Mouse (Mus musculus): Measurements from ENCODE around the gene Adcyap1r1.

Gene Adcyap1r1

DNA sequence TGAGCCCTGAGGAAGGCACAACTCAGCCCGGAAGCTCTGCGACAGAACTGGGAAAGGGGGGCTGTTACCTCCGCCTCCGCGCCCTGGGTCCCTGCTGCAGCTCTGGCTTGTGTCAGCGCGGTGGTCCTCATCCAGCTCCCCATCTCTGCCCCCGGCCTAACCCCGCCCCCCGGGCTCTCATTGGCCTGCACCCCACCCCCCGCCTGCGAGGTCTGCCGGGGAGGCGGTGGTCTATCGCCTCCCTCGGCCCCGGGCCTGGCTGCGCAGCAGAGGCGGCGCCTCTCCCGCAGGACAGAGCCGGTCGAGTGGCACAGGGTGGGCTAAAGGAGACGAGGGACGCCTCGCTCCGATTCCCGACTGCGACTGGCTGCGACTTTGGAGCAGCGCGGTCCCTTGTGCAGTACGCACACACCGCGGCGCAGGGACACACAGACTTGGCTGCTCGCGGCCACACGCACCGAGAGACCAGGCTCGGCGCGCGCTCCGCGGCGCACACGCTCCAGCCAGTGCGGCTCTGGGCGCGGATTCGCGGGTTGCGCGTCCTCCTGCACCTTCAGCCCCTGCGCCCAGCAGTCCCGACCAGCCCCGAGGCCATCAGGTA lies at the start of gene Adcyap1r1:
TSS of gene Adcyap1r1 (plus strand) at position 208 of the 601 bp plus-strand sequence.
- no peak for DNase-seq (ENCODE audit: low spot score)

GRCm38 (mm10) chr6:55402041-55402776 lies 49.6 kb upstream of the Adcyap1r1 start:
- DNase-seq (ENCODE audit: low spot score), result no peak

DNA sequence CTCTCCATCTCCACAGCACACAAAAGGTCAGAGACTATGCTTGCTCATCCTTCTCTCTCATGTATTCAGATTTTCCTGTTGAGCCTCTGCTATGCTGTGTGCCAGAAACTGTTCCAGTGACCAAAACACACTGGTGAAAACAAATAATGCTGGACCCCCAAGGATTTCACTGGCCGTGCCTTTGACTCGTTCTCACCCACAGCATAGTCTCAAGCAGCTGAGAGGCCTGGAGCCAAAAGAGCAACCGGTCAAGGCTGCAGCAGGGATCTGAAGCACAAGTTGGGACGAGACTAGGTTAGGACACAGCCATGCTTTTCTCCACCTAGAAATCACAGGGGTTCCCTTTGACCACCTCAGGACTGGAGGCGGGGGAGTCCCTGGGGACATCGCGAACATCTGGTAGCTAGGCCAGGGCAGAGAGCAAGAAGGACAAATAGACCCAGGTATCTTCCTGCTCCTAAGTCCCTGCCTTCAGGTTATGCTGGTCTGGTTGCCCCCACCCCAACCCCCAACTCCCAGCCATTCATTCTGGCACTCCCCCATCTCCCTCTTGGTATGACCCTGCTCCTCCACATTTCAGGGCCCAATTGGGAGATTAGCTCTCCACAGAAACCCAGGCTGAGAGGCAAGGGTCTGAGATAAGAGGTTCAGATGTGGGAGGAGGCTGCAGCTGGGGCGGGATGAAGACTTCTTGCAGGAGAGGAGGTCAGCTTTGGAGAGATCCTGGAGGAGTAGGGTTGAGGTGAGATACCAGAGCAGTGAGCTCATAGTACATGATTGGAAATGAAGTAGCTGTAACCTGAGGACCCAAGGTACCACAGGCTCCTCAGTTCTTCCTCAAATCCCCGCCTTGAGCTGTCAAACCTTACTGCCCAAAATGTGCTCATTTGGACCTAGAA lies 48.1 kb upstream of the Adcyap1r1 start:
- DNase-seq (ENCODE audit: low spot score), result no peak

- no peak for DNase-seq (ENCODE audit: low spot score)
Measured at GRCm38 (mm10) chr6:55404421-55404990, 47.3 kb upstream of the Adcyap1r1 start.

DNA sequence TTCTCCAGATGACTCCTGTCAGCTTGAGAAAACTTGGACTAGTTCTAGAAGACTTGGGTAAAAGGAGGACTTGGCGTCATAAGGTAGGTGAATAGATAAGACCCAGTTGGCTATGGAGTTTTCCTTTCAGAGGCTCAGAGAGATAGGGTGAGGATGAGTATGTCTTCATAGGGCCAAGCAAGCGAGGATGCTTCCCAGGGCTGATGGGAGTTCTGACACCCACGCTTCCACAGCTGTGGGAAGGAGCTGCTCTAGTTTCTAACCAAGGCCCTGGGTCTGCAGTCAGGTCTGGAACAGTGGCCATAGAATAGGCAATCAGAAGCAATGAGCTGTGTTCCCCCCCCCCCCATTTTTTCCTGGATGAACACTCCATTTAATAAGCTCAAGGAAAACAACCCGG lies 44.4 kb upstream of the Adcyap1r1 start:
- no peak for DNase-seq (ENCODE audit: low spot score)

GRCm38 (mm10) chr6:55410119-55410775 lies 41.5 kb upstream of the Adcyap1r1 start:
- no peak for DNase-seq (ENCODE audit: low spot score)

DNA sequence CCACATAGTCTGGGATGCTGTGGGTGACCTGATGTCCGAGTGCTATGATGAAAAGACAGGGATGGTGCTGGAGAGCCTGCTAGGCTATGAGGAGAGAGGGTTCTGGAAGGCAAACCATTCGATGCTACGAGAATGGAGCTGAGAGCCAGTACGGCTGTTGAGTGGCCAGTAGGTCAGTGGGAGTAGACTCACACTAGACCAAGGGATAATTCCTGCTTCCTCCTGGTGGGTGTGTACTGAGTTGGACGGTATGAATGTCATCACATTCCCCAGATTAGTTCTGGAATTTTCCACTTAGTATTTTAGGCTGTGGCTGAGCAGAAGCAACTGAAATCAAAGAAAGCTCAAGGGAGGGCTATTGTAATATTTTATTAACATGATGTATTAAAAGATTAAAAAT lies 40.8 kb upstream of the Adcyap1r1 start:
- no peak for DNase-seq (ENCODE audit: low spot score)

GRCm38 (mm10) chr6:55416202-55416601 lies 35.6 kb upstream of the Adcyap1r1 start:
- no peak for DNase-seq (ENCODE audit: low spot score)

- DNase-seq (ENCODE audit: low spot score), result no peak
Measured at GRCm38 (mm10) chr6:55418746-55419410, 32.9 kb upstream of the Adcyap1r1 start.

DNA sequence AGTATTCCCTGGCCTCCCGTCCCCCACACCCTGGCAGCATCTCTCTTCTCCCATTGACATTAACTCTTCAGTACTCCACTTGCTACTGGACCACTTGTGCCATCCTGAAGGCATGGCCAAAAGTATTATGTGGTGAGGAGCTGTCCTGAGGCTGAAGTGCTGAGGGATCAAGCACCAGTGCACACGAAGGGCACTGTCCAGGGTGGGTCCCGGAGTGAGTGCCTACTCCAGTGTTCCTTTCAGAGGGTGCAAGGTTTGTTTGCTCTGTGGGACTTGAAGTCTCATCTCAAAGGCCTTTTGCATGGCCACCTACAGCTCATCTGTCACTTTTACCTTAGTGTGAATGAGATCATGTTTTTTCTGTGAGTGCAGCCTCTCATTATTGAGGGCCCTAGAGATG lies 31.4 kb upstream of the Adcyap1r1 start:
- DNase-seq (ENCODE audit: low spot score), result no peak

- no peak for DNase-seq (ENCODE audit: low spot score)
Measured at GRCm38 (mm10) chr6:55420869-55421361, 30.9 kb upstream of the Adcyap1r1 start.

- no peak for DNase-seq (ENCODE audit: low spot score)
Measured at GRCm38 (mm10) chr6:55432121-55432520, 19.7 kb upstream of the Adcyap1r1 start.

DNA sequence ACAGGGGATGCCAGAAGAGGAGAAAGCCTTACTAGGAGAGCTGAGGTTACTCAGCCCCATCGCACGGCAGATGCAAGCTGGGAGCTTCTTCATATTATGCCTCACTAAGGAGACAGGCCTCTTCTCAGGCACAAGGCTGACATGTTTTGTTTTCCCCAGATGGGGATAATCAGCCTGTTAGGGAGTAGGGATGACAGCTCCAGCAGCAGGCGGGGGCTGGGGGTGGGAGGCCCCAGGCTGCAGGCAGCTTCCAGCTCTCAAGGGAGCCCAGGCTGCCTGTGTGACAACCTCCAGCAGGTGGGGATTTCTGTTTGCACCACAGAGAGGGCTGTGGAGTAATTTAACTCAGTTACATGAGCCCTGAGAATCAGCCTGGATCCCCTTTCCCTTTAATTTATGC lies 17.4 kb upstream of the Adcyap1r1 start:
- DNase-seq (ENCODE audit: low spot score), result no peak

- DNase-seq (ENCODE audit: low spot score), result no peak
Measured at GRCm38 (mm10) chr6:55435266-55436159, 16.3 kb upstream of the Adcyap1r1 start.

DNA sequence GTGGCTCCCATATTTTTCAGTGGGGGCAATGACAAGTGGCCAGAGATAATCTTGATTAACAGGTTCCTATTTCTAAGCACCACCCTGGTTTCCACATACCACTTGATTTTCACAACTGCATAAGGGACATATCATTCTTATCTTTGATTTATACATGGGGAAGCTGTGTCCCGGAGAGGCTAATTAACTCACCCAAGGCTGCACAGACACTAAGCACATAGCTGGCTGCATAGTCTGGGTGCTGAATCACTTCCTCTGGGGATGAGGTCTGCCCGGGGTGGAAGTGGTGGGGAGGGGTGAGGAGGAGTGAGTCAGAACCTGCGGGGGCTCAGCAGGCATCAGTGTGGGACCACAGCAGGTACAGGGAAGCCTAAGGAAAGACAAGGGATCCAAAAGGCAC lies 13.9 kb upstream of the Adcyap1r1 start:
- DNase-seq (ENCODE audit: low spot score), result no peak

DNA sequence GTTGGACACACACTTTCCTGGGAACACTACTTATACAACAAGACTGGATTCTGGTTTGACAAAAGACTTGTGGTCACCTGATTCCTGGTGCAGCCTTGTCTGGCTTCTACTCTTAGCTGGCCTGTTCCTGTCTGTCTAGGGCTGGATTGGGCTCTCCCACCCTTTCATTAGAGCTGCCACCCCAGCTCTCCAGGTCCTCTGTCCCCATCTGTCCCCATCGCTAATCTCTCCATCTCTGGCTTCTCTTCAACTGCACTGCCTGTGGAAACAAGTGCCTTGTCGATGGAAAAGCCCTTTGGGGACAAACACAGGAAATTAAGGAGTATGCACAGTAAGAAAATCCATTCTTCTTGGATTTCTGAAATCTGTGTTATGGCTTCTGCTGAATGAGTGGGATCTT lies 12.9 kb upstream of the Adcyap1r1 start:
- DNase-seq (ENCODE audit: low spot score), result no peak

DNA sequence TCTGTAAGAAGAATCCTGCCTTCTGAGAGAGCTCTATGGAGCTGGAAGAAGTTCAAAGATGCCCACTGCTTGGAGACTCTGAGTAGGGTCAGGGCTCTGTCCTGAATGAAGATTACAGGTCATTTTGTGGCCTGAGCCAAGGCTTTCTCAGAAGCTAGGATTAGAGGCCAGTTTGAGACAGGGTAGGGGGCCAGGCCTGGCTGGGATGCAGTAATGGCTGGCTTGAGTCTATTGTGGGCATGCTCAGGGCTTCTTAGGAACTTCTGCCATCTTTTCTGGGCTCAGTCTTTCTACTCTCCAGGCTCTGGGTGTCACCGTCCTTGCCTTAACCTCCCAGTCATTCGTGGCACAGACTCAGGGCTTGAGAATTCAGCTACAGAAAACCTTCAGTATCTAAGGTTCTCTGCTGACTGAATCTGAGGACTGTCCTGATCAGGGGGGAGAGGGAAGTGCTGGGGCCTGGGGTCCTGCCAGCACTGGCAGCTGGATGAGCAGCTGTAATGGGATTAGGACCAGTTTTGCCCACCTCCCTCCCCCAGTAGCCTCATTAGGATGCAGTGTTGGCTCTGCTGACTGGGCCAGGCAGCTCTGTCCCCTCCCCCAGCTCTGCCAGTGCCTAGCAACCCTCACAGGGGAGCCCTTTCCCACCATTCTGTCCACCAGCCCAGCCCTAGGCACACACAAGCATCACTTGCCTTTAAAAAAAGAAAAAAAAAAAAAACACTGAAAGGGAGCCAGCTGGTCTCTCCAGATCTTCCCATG lies 7.7 kb upstream of the Adcyap1r1 start:
- no peak for DNase-seq (ENCODE audit: low spot score)

DNA sequence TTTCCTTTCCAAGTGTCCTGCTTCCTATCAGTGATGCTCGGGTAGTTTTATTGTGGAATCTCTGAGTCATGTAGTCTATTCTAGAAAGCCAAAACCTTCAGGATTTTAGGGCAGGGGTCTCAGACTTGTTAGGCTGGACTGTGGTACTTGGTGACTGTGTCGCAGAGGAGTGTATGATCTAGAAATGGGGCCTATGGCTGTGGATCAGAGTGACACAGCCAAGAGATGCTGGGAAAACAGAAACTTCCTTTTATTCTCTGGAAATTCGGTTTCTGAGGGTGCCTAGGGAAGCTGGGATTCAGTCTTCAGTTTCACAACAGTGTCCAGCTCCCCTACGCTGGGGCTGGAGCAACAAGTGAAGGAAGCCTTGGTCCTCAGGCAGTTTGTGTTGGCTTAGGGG lies 7.1 kb upstream of the Adcyap1r1 start:
- DNase-seq (ENCODE audit: low spot score), result no peak

DNA sequence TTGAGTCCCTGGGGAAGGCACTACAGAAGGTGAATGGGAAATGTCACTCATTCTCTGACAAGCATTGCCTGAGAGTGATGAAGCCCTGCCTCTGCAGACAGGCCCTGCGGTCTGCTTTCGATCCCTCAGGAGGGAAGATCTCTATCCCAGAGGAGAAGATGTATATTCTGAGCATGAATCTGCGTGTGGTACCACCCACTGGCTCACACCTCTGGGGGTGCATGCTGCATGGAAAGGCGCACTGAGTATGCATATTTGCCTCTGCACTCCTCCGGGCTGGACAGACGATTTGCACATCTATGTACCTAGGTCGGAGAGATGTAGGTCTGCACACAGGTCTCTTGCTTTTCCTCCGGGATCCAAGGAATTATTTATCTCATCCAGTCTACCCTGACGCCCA lies 3.6 kb upstream of the Adcyap1r1 start:
- no peak for DNase-seq (ENCODE audit: low spot score)

Measured in urinary bladder, postnatal 10 days (tissue).